Mouse (Mus musculus) cerebral cortex, adult 2 months (tissue): ENCODE measurements around the gene Eefsec.

Source experiments
- WGBS: fragments of 180-500 bp; shearing (Covaris S2); methylation state at CpG from one replicate; pipeline ENCODE4 v1.1.7; 2018; 5-methylcytosine and 5-hydroxymethylcytosine counted together

Eefsec gene

GRCm38 (mm10) chr6:88321879-88322278 lies 124.5 kb downstream of the Eefsec start:
- 66% methylated on average over 7 of the region's 7 CpGs for WGBS

GRCm38 (mm10) chr6:88321253-88321652 lies 125.1 kb downstream of the Eefsec start:
- WGBS = 94% methylated on average over 5 of the region's 5 CpGs

- WGBS = 92% methylated on average over 1 of the region's 1 CpGs
These were observed 126.6 kb downstream of the Eefsec start for GRCm38 (mm10) chr6:88319735-88320134.

- 83% methylated on average over 2 of the region's 2 CpGs for WGBS
These were observed 131.0 kb downstream of the Eefsec start for GRCm38 (mm10) chr6:88315295-88315694.

GRCm38 (mm10) chr6:88313937-88314336 lies 132.4 kb downstream of the Eefsec start:
- whole genome bisulfite sequencing = 82% methylated on average over 9 of the region's 9 CpGs

DNA sequence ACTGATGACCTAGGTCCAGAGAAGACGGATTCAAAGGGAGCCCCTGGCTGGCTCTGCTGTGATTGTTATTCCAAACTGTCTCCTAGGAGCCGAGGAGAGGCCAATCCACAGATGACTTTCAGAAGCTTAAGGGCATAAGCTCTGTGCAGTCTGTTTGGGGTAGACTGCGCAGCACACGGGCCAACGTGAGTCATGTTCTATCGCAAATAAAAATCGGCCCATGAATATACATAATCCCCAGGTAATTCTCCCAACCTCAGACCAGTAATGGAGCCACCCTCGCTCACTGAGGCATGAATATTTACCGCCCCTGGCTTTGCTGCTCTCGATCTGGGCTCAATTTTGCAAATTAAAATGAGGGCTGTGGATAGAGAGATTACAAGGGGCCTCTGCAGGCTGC lies 134.7 kb downstream of the Eefsec start:
- WGBS = 94% methylated on average over 10 of the region's 10 CpGs

GRCm38 (mm10) chr6:88306100-88306746 lies 140.1 kb downstream of the Eefsec start:
- 81% methylated on average over 4 of the region's 4 CpGs for WGBS

DNA sequence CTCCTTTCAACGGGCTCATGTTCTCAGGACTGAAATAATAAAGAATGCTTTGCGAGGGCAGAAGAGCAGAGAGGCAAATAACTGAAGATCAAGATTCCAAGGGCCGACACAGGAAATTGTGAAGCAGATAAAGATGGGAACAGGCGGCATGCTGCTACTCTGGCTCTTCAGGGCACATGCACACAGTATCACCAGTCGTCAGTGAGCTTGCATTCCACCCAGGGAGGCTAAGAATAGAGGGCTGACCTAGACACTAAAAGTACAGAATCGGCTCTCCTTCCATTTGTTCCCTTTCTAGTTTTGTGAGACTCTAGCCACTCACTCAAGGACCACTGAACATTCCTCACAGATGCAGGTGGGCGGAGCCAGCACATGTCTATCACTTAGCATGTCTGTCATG lies 145.1 kb downstream of the Eefsec start:
- 73% methylated on average over 7 of the region's 7 CpGs for whole genome bisulfite sequencing

- WGBS = 100% methylated on average over 2 of the region's 2 CpGs
These were observed 146.8 kb downstream of the Eefsec start for GRCm38 (mm10) chr6:88299491-88299890.

- 93% methylated on average over 4 of the region's 4 CpGs for WGBS
These were observed 153.9 kb downstream of the Eefsec start for GRCm38 (mm10) chr6:88292274-88292909.

- WGBS = 40% methylated on average over 6 of the region's 6 CpGs
These were observed 156.1 kb downstream of the Eefsec start for GRCm38 (mm10) chr6:88290129-88290766.

- WGBS = 87% methylated on average over 2 of the region's 2 CpGs
These were observed 168.2 kb downstream of the Eefsec start for GRCm38 (mm10) chr6:88278141-88278540.

DNA sequence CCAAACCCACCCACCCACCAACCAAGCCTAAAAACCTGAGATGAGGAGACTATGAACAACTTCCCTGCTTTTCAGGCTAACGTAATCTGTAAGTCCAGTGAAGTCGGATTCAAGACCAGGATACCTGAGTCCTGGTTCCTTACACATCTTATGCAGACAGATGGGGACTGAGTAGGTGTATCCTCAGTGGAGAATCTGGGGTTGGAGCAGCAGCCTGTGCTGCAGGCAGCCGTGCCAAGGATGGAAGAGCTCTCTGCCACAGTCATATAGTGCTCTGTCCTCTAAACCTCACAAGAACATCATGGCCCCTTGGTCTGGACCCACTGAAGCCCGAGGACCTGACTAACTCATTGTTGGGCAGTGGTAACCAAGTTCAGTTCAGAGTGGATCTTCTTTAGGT lies 169.1 kb downstream of the Eefsec start:
- WGBS = 67% methylated on average over 4 of the region's 4 CpGs

DNA sequence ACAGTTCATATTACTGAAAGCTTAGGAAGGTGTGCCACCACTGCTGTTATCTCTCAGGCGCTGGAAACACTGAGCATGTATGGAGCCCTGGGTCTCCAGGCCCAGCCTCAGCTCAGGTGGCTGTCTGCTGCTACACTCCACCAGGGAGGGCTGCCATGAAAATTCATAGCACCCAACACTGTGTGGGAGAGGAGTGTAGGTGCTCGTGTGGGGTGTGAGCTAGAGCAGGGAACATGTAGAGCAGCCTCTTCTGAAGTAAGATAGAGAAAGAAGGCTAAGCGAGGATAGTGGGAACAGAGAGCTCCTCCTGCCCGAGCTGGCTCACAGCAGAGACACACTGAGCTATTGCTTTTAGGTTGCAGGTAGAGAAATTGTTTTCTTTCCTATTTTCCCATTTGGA lies 170.1 kb downstream of the Eefsec start:
- WGBS = 62% methylated on average over 4 of the region's 4 CpGs

DNA sequence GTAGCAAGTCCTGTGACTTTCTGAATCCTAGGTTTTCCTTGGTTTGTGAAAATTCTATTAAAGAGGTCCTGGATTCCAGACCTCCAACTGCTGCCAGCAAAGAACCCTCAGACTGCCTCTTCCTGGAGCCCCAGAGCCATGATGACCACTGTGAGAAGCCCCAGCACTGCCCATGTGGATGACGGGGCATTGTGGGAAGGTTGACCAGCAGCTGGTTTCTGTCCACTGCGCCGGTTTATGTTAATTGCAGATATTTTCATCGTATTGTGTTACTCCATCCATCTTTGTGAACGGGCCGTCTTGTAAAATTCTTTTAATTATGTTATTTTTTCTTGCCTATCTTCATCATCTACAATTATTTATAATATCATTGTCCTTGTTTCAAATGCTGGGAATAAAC lies 171.7 kb downstream of the Eefsec start:
- WGBS = 96% methylated on average over 6 of the region's 6 CpGs

- WGBS = 96% methylated on average over 2 of the region's 2 CpGs
These were observed 178.4 kb downstream of the Eefsec start for GRCm38 (mm10) chr6:88267970-88268369.

DNA sequence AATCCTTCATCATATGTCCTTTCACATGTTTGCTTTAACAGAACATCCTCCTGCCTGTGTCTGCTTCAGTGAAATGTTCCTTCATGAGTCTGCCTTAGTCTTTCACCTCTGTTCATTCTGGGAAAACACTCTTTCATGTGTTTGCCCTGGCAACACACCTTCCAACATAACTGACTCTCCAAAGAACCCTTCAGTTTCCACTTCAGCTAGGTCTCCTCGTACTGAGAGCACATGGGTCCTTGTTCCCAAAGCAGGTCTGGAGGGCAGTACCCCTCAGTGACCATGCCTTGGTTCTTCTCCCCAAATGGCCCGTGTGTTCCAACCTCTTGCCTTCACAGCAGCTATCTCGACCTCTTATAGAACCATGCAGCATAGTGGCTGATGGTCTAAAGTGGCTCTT lies 179.3 kb downstream of the Eefsec start:
- 94% methylated on average over 3 of the region's 3 CpGs for WGBS

DNA sequence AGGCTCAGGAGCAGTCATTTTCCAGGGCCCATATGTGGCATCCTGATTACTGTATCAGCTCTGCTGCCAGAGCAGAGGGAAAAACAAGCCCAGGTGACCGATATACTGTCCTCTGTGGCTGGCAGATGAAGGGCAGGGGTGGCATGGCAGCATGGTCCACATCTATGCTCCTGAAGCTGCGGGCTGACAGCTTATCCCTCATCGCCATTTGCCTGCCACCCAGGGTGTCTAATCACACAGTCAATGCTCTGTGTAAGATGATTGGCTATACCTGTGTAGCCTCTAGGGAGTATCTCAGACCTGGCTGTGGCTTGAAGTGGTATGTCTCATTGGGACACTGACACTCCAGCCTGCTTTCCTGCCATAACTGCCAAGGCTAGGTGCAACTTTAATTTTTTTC lies 180.3 kb downstream of the Eefsec start:
- WGBS = 95% methylated on average over 3 of the region's 3 CpGs

GRCm38 (mm10) chr6:88265355-88265754 lies 181.0 kb downstream of the Eefsec start:
- WGBS = 100% methylated on average over 1 of the region's 1 CpGs

- 81% methylated on average over 9 of the region's 9 CpGs for WGBS
These were observed 184.2 kb downstream of the Eefsec start for GRCm38 (mm10) chr6:88262160-88262559.

GRCm38 (mm10) chr6:88260645-88261044 lies 185.7 kb downstream of the Eefsec start:
- WGBS = 98% methylated on average over 3 of the region's 3 CpGs

- WGBS = 96% methylated on average over 3 of the region's 3 CpGs
These were observed 186.7 kb downstream of the Eefsec start for GRCm38 (mm10) chr6:88259621-88260020.

- 92% methylated on average over 4 of the region's 4 CpGs for whole genome bisulfite sequencing
These were observed 190.9 kb downstream of the Eefsec start for GRCm38 (mm10) chr6:88255435-88255834.
